Mouse (Mus musculus) CH12.LX (cell line): ENCODE data around the gene Rbm15.

Experiments used
- CTCF ChIP-seq, 2 experiments: IDR thresholded peaks in 1 of 2; conservative IDR thresholded peaks in 1 of 2; 2 replicates each; pipeline ENCODE4 v1.5.1; 2011 to 2012; ENCODE audit warnings: low read depth in 2 of 2, low read length in 2 of 2, improper control_type of control experiment in 1 of 2, inconsistent platforms in 1 of 2, mild to moderate bottlenecking in 1 of 2, moderate library complexity in 1 of 2
- EP300 ChIP-seq: IDR thresholded peaks from 2 replicates; pipeline ENCODE4 v1.6.1; 2011; ENCODE audit warnings: low read length, improper control_type of control experiment
- HCFC1 ChIP-seq: IDR thresholded peaks from 2 replicates; pipeline ENCODE4 v1.6.1; 2012; ENCODE audit warnings: low read depth, mild to moderate bottlenecking, inconsistent platforms, low read length, improper control_type of control experiment
- JUN ChIP-seq: IDR thresholded peaks from 2 replicates; pipeline ENCODE4 v1.6.1; 2011; ENCODE audit warnings: low read depth, mild to moderate bottlenecking, low read length, improper control_type of control experiment, moderate library complexity; ENCODE audit not compliant: insufficient read depth
- KAT2A ChIP-seq: IDR thresholded peaks from 2 replicates; pipeline ENCODE4 v1.6.1; 2012; ENCODE audit warnings: low read length, improper control_type of control experiment, inconsistent platforms; ENCODE audit not compliant: insufficient replicate concordance
- MAX ChIP-seq: IDR thresholded peaks from 2 replicates; pipeline ENCODE4 v1.6.1; 2011; ENCODE audit warnings: low read length, improper control_type of control experiment
- POLR2A ChIP-seq: IDR thresholded peaks from 2 replicates; pipeline ENCODE4 v1.6.1; 2011; ENCODE audit warnings: low read depth, mild to moderate bottlenecking, improper control_type of control experiment, low read length
- RAD21 ChIP-seq: IDR thresholded peaks from 2 replicates; pipeline ENCODE4 v1.6.1; 2011; ENCODE audit warnings: low read depth, mild to moderate bottlenecking, low read length, improper control_type of control experiment, moderate library complexity
- TBP ChIP-seq: conservative IDR thresholded peaks from 2 replicates; pipeline ENCODE4 v1.6.1; 2011; ENCODE audit warnings: low read depth, low read length, improper control_type of control experiment
- USF1 ChIP-seq: IDR thresholded peaks from 2 replicates; pipeline ENCODE4 v1.6.1; 2014; ENCODE audit warnings: low read depth, mild to moderate bottlenecking, inconsistent platforms, low read length, improper control_type of control experiment
- USF2 ChIP-seq: conservative IDR thresholded peaks from 2 replicates; pipeline ENCODE4 v1.6.1; 2011; ENCODE audit warnings: low read depth, low read length, improper control_type of control experiment
- ZC3H11A ChIP-seq: IDR thresholded peaks from 2 replicates; pipeline ENCODE4 v1.6.1; 2012; ENCODE audit warnings: low read depth, mild to moderate bottlenecking, inconsistent platforms, low read length, improper control_type of control experiment
- ZKSCAN1 ChIP-seq: IDR thresholded peaks from 2 replicates; pipeline ENCODE4 v1.6.1; 2012; ENCODE audit warnings: low read depth, inconsistent platforms, low read length, improper control_type of control experiment, borderline replicate concordance

- TF ChIP-seq KAT2A, result no peak
- no peak for TF ChIP-seq USF2
- peak; percentile 74 to 81 for TF ChIP-seq CTCF (conservative IDR thresholded peaks at IDR 0.05 in 1 of 2, IDR thresholded peaks at IDR 0.05 in 1 of 2; ENCODE audit: low read depth in 2 of 2, low read length in 2 of 2)
- no peak for TF ChIP-seq TBP
- peak; percentile 53 for TF ChIP-seq RAD21
- TF ChIP-seq USF1, result no peak
- no peak for TF ChIP-seq HCFC1
- TF ChIP-seq POLR2A, result no peak
- TF ChIP-seq ZC3H11A, result no peak
- TF ChIP-seq EP300, result no peak
- TF ChIP-seq JUN, result no peak
- no peak for TF ChIP-seq ZKSCAN1
- TF ChIP-seq MAX, result no peak
Observed at GRCm38 (mm10) chr3:107379422-107379821, 45.9 kb upstream of the Rbm15 start.
